ENCODE assay signal across 24 mouse cellular contexts in genomic region chr2:172238220-172238619, GRCm38 (mm10). TPM values are rescaled to one million over a fixed set of nuclear protein-coding genes. Genes with fewer than 3 reads are reported as not detected.
"Had no signal": no experiment of that assay in that cellular context is flagged by ENCODE, and none has a peak within 500 bp of the region (broad histone marks: within the 10 kb centered on the region; RNA-seq: fewer than 3 reads in every experiment).

No protein-coding gene starts in this region.

- DNase-seq: retina, postnatal 1 day; right cerebral cortex, adult 18-20 months; right cerebral cortex, postnatal 14 days; right cerebral cortex, postnatal 25 days; right cerebral cortex, postnatal 4 days; spleen, adult 18-20 months; thymus, adult 18-20 months; thymus, adult 2 months; thymus, postnatal 14 days; thymus, postnatal 25 days; thymus, postnatal 36 days; thymus, postnatal 4 days had no signal

- H3K4me3 ChIP-seq: neural tube, embryonic 13.5 days; neural tube, embryonic 15.5 days; stomach, embryonic 15.5 days had no signal

- H3K9ac ChIP-seq: neural tube, embryonic 13.5 days; neural tube, embryonic 15.5 days; stomach, embryonic 15.5 days had no signal

- H3K36me3 ChIP-seq: neural tube, embryonic 13.5 days; neural tube, embryonic 15.5 days; stomach, embryonic 15.5 days had no signal

- H3K4me2 ChIP-seq: neural tube, embryonic 13.5 days; neural tube, embryonic 15.5 days; stomach, embryonic 15.5 days had no signal

- H3K4me1 ChIP-seq: neural tube, embryonic 13.5 days; neural tube, embryonic 15.5 days; stomach, embryonic 15.5 days had no signal

- H3K9me3 ChIP-seq: neural tube, embryonic 13.5 days; neural tube, embryonic 15.5 days; stomach, embryonic 15.5 days had no signal

- H3K27ac ChIP-seq: neural tube, embryonic 13.5 days; neural tube, embryonic 15.5 days; stomach, embryonic 15.5 days; stomach, postnatal 0 days had no signal

- H3K27me3 ChIP-seq: neural tube, embryonic 13.5 days; neural tube, embryonic 15.5 days; stomach, embryonic 15.5 days had no signal

RNA-seq across cellular contexts. Expression of gene Mc3r, which starts 10.1 kb away (rescaled TPM):
- total RNA-seq: neutrophil, adult 5-6 weeks had no signal
- polyA plus RNA-seq: small intestine, adult 2 months; spleen, adult 2 months; stomach, embryonic 14.5 days; stomach, embryonic 15.5 days; stomach, embryonic 16.5 days; stomach, postnatal 0 days; testis, adult 2 months; thymus, adult 2 months; thymus, postnatal 0 days; urinary bladder, adult 2 months had no signal
